Mouse (Mus musculus): ENCODE data around the gene Ifnab. TPM values are rescaled to one million over a fixed set of nuclear protein-coding genes. Genes with fewer than 3 reads are reported as not detected.

Ifnab gene
- under 1 TPM in 1 of 2 experiments, not detected in 1; 0.30 TPM for polyA plus RNA-seq (2017; shearing (Covaris generic))

DNA sequence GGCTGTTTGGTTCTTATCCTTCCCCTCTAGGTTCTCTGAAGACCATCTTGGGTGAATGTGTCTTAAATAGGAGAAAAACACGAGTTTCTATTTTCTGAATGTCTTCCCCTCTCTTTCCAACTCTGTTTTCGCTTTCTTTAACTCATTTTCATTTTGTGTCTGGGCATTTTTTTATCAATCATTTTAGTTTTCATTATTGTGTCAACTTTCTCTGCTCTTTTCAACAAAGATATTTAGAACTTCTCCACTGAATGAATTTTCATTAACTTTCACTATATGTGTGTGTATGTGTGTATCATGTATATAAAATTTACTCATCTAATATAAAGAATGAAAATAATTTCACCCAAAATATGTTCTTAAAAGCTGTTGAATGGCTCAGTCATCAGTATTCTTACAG is at the start of gene Ifnab:
Ifnab (minus strand) TSS at position 101 of the 400 bp plus-strand sequence.

GRCm38 (mm10) chr4:88721791-88722721 is 30.9 kb upstream of the Ifnab start, which contains the start of the genes Gm26566 and Klhl9:
TSS of gene Gm26566 (plus strand) at chr4:88721805.
TSS of gene Klhl9 (minus strand) at chr4:88722465.

DNA sequence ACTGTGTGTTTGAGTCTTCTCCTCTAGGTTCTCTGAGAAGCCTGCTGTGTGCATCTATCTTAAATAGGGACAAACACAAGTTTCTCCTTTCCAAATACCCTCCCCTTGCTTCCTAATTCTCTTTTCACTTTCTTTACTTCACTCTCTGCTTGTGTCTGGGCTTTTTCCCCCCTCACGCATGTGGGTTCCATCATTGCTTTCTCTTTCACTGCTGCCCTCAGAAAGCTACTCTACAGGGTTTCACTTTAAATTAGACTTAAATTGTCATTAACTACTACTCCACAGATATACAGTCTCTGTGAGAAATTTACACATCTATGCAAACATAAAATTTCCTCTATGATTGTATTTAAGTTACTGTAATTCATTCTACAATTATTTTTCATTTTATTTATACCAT is 7.3 kb downstream of the Ifnab start, which contains the start of gene Ifna2:
Ifna2 (minus strand) TSS at position 101 of the 400 bp plus-strand sequence.

DNA sequence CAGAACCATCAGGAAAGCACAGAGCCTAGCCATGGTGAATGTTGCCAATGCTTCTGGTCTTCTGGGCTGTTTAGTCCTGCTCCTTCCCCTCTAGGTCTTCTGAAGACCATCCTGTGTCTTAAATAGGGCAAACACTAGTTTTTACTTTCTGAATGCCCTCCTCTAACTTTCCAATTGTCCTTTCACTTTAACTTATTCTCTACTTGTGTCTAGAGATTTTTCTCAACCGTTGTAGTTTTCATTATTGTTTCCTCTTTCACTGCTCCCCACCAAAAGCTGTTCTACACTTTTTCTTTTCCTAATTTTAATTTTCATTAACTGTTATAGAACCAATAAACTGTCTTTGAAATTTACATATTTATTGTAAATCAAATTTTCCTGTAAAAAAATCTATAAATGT is 14.3 kb downstream of the Ifnab start, which contains the start of gene Ifna16:
Ifna16 (minus strand) TSS at position 101 of the 400 bp plus-strand sequence.

DNA sequence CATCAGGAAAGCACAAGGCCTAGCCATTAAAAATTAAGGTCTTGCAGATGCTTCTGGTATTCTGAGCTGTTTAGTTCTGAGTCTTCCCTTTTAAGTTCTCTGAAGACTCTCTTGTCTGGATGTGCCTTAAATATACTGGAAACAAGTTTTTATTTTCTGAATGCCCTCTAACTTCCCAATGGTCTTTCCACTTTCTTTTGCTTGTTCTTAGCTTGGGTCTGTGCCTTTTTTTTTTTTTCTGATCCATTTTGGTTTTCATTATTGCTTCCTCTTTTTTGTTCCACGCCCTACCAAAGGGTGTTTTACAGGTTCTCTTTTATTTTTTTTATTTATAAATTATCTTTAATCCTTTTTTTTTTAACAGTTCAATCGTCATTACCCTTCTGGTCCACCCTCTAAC is 46.8 kb downstream of the Ifnab start, which contains the start of gene Ifna13:
Ifna13 (minus strand) TSS at position 101 of the 400 bp plus-strand sequence.

Other genes with a start within 250 kb of the Ifnab start
- gene Ifnb1, start 168.6 kb downstream of the Ifnab start, polyA plus RNA-seq (2017; shearing (Covaris generic)) = 1 to 10 TPM in 1 of 2 experiments, under 1 TPM in 1; 0.29 to 1.3 TPM
- gene Ifna15, start 133.1 kb downstream of the Ifnab start, polyA plus RNA-seq (2017; shearing (Covaris generic)) = 1 to 10 TPM in 1 of 2 experiments, under 1 TPM in 1; 0.45 to 2.3 TPM
- gene Ifna14, start 119.6 kb downstream of the Ifnab start, polyA plus RNA-seq (2017; shearing (Covaris generic)) = under 1 TPM in 1 of 2 experiments, not detected in 1; 0.70 TPM
- not detected for gene Ifna9, start 99.0 kb downstream of the Ifnab start, polyA plus RNA-seq (2017; shearing (Covaris generic))
- not detected for gene Ifna12, start 88.0 kb downstream of the Ifnab start, polyA plus RNA-seq (2017; shearing (Covaris generic))
- gene C87499, start 56.9 kb downstream of the Ifnab start, polyA plus RNA-seq (2017; shearing (Covaris generic)) = under 1 TPM in 1 of 2 experiments, not detected in 1; 0.47 TPM
- not detected for gene Ifna13, start 46.9 kb downstream of the Ifnab start, polyA plus RNA-seq (2017; shearing (Covaris generic))
- gene Ifna16, start 14.4 kb downstream of the Ifnab start, polyA plus RNA-seq (2017; shearing (Covaris generic)) = not detected
- gene Ifna2, start 7.4 kb downstream of the Ifnab start, polyA plus RNA-seq (2017; shearing (Covaris generic)) = not detected
- not detected for gene Gm26566, start 30.4 kb upstream of the Ifnab start, polyA plus RNA-seq (2017; shearing (Covaris generic))
- gene Klhl9, start 31.1 kb upstream of the Ifnab start, polyA plus RNA-seq (2017; shearing (Covaris generic)) = 10 to 100 TPM; 19.8 to 29.0 TPM
- gene Gm13271, start 63.5 kb upstream of the Ifnab start, polyA plus RNA-seq (2017; shearing (Covaris generic)) = not detected
- gene Gm13283, start 68.8 kb upstream of the Ifnab start, polyA plus RNA-seq (2017; shearing (Covaris generic)) = 1 to 10 TPM in 1 of 2 experiments, under 1 TPM in 1; 0.62 to 1.0 TPM
- under 1 TPM in 1 of 2 experiments, not detected in 1; 0.82 TPM for gene Gm13290, start 82.5 kb upstream of the Ifnab start, polyA plus RNA-seq (2017; shearing (Covaris generic))
- gene Gm13289, start 85.6 kb upstream of the Ifnab start, polyA plus RNA-seq (2017; shearing (Covaris generic)) = not detected
- not detected for gene Gm13272, start 88.5 kb upstream of the Ifnab start, polyA plus RNA-seq (2017; shearing (Covaris generic))
- gene Ifnz, start 90.8 kb upstream of the Ifnab start, polyA plus RNA-seq (2017; shearing (Covaris generic)) = 1 to 10 TPM in 1 of 2 experiments, not detected in 1; 1.5 TPM
- not detected for gene Gm13276, start 94.3 kb upstream of the Ifnab start, polyA plus RNA-seq (2017; shearing (Covaris generic))
- gene Gm13277, start 97.3 kb upstream of the Ifnab start, polyA plus RNA-seq (2017; shearing (Covaris generic)) = not detected
- gene Gm13278, start 100.2 kb upstream of the Ifnab start, polyA plus RNA-seq (2017; shearing (Covaris generic)) = not detected
- not detected for gene Gm13275, start 103.1 kb upstream of the Ifnab start, polyA plus RNA-seq (2017; shearing (Covaris generic))
- gene Gm13279, start 106.0 kb upstream of the Ifnab start, polyA plus RNA-seq (2017; shearing (Covaris generic)) = not detected
- gene Gm13285, start 108.3 kb upstream of the Ifnab start, polyA plus RNA-seq (2017; shearing (Covaris generic)) = 1 to 10 TPM in 1 of 2 experiments, under 1 TPM in 1; 0.94 to 3.7 TPM
- gene Gm13287, start 111.9 kb upstream of the Ifnab start, polyA plus RNA-seq (2017; shearing (Covaris generic)) = not detected
- not detected for gene Gm13288, start 114.2 kb upstream of the Ifnab start, polyA plus RNA-seq (2017; shearing (Covaris generic))
- not detected for gene Ifna7, start 124.9 kb upstream of the Ifnab start, polyA plus RNA-seq (2017; shearing (Covaris generic))
- gene Ifna11, start 128.6 kb upstream of the Ifnab start, polyA plus RNA-seq (2017; shearing (Covaris generic)) = not detected
- gene Ifna6, start 136.1 kb upstream of the Ifnab start, polyA plus RNA-seq (2017; shearing (Covaris generic)) = not detected
- gene Ifna5, start 144.2 kb upstream of the Ifnab start, polyA plus RNA-seq (2017; shearing (Covaris generic)) = not detected
- gene Ifna4, start 150.5 kb upstream of the Ifnab start, polyA plus RNA-seq (2017; shearing (Covaris generic)) = under 1 TPM in 1 of 2 experiments, not detected in 1; 0.71 TPM
- not detected for gene Ifna1, start 158.7 kb upstream of the Ifnab start, polyA plus RNA-seq (2017; shearing (Covaris generic))
- not detected for gene Ifne, start 188.8 kb upstream of the Ifnab start, polyA plus RNA-seq (2017; shearing (Covaris generic))

All from inflammation-experienced regulatory T-cells (primary cell).